Mouse (Mus musculus) testis, adult 2 months (tissue): ENCODE data around the gene Uqcc1. TPM values are rescaled to one million over a fixed set of nuclear protein-coding genes. Genes with fewer than 3 reads are reported as not detected.

Source experiments
- H3K27ac ChIP-seq: fragments of 200-500 bp; 2 replicates; pipeline ENCODE4 v1.5.1; 2012; ENCODE audit warnings: low read depth, low read length; ENCODE audit not compliant: control insufficient read depth, insufficient read depth
- H3K27me3 ChIP-seq: fragments of 200-500 bp; 2 replicates; pipeline ENCODE4 v1.6.1; 2012; ENCODE audit warnings: mild to moderate bottlenecking, low read length, moderate library complexity; ENCODE audit not compliant: control insufficient read depth, insufficient read depth
- H3K36me3 ChIP-seq: fragments of 200-500 bp; 2 replicates; pipeline ENCODE4 v1.6.1; 2012; ENCODE audit warnings: mild to moderate bottlenecking, low read length; ENCODE audit not compliant: control insufficient read depth, insufficient read depth
- H3K4me1 ChIP-seq: fragments of 200-500 bp; 2 replicates; pipeline ENCODE4 v1.6.1; 2012; ENCODE audit warnings: low read length; ENCODE audit not compliant: control insufficient read depth, insufficient read depth
- H3K4me3 ChIP-seq: fragments of 200-500 bp; 2 replicates; pipeline ENCODE4 v1.5.1; 2012; ENCODE audit warnings: low read depth, mild to moderate bottlenecking, low read length, moderate library complexity, mixed read lengths; ENCODE audit not compliant: control insufficient read depth
- CTCF ChIP-seq: fragments of 200-500 bp; IDR thresholded peaks from 2 replicates; pipeline ENCODE4 v1.5.1; 2012; ENCODE audit warnings: low read depth, mild to moderate bottlenecking, inconsistent platforms, low read length, moderate library complexity; ENCODE audit not compliant: control insufficient read depth, insufficient read depth, insufficient replicate concordance
- POLR2A ChIP-seq: fragments of 200-500 bp; IDR thresholded peaks from 2 replicates; pipeline ENCODE4 v1.6.1; 2012; ENCODE audit warnings: low read depth, mild to moderate bottlenecking, inconsistent platforms, low read length, moderate library complexity; ENCODE audit not compliant: control insufficient read depth
- polyA plus RNA-seq: library from polyadenylated mRNA; depleted of rRNA; stranded (reverse); fragments of >200 nt; gene quantifications from 2 replicates; pipeline ENCODE4 v1.2.3, GENCODE M21; 2012

Uqcc1 gene
- polyA plus RNA-seq, 1 experiment, result 48.6 TPM

GRCm38 (mm10) chr2:155885271-155885697 lies 44.8 kb downstream of the Uqcc1 start:
- H3K36me3 ChIP-seq, result no peaks in the 10 kb centered on the region
- H3K4me1 ChIP-seq, result no peaks in the 10 kb centered on the region
- no peak overlapping the region for H3K27ac ChIP-seq
- TF ChIP-seq POLR2A, result no peak
- no peak overlapping the region for H3K4me3 ChIP-seq
- no peaks in the 10 kb centered on the region for H3K27me3 ChIP-seq

- H3K36me3 ChIP-seq, result no peaks in the 10 kb centered on the region
- TF ChIP-seq CTCF, result no peak
- no peak for TF ChIP-seq POLR2A
- H3K4me3 ChIP-seq, result no peak overlapping the region
- H3K27me3 ChIP-seq, result no peaks in the 10 kb centered on the region
- H3K4me1 ChIP-seq, result no peaks in the 10 kb centered on the region
- no peak overlapping the region for H3K27ac ChIP-seq
These were observed 48.0 kb downstream of the Uqcc1 start for GRCm38 (mm10) chr2:155882087-155882486.

GRCm38 (mm10) chr2:155878964-155879876 lies 50.9 kb downstream of the Uqcc1 start:
- Histone ChIP-seq H3K27me3 (no peaks in the 10 kb centered on the region), H3K27ac (no peak overlapping the region), H3K4me3 (no peak overlapping the region), H3K36me3 (no peaks in the 10 kb centered on the region), H3K4me1 (no peaks in the 10 kb centered on the region)
- TF ChIP-seq POLR2A (no peak), CTCF (no peak)

- Histone ChIP-seq H3K4me1 (no peaks in the 10 kb centered on the region), H3K4me3 (no peak overlapping the region), H3K36me3 (no peaks in the 10 kb centered on the region), H3K27me3 (no peaks in the 10 kb centered on the region), H3K27ac (no peak overlapping the region)
- TF ChIP-seq POLR2A (no peak), CTCF (no peak)
These were observed 56.5 kb downstream of the Uqcc1 start for GRCm38 (mm10) chr2:155873636-155874035.

- no peaks in the 10 kb centered on the region; the same call in 1 of the 2 replicates for H3K36me3 ChIP-seq
- no peaks in the 10 kb centered on the region for H3K27me3 ChIP-seq
- H3K27ac ChIP-seq, result no peak overlapping the region
- no peaks in the 10 kb centered on the region for H3K4me1 ChIP-seq
- no peak overlapping the region for H3K4me3 ChIP-seq
- TF ChIP-seq POLR2A (no peak), CTCF (no peak)
These were observed 57.1 kb downstream of the Uqcc1 start for GRCm38 (mm10) chr2:155872930-155873507.

GRCm38 (mm10) chr2:155872486-155872885 lies 57.6 kb downstream of the Uqcc1 start:
- H3K4me3 ChIP-seq, result no peak overlapping the region
- no peaks in the 10 kb centered on the region for H3K27me3 ChIP-seq
- H3K4me1 ChIP-seq, result no peaks in the 10 kb centered on the region
- H3K27ac ChIP-seq, result no peak overlapping the region
- H3K36me3 ChIP-seq, result no peaks in the 10 kb centered on the region; the same call in 1 of the 2 replicates
- TF ChIP-seq POLR2A (no peak), CTCF (no peak)

GRCm38 (mm10) chr2:155869772-155870171 lies 60.3 kb downstream of the Uqcc1 start:
- H3K4me1 ChIP-seq, result no peaks in the 10 kb centered on the region
- no peak overlapping the region for H3K27ac ChIP-seq
- H3K27me3 ChIP-seq, result no peaks in the 10 kb centered on the region
- H3K36me3 ChIP-seq, result no peaks in the 10 kb centered on the region; the same call in 1 of the 2 replicates
- H3K4me3 ChIP-seq, result no peak overlapping the region
- TF ChIP-seq POLR2A, result no peak
- no peak for TF ChIP-seq CTCF
